Comparison of ENCODE assay signal across 12 mouse cellular contexts in genomic region chr3:51361066-51361465, GRCm38 (mm10). TPM values are rescaled to one million over a fixed set of nuclear protein-coding genes. Genes with fewer than 3 reads are reported as not detected.
DNase-seq lines count a peak whose midpoint lies in the region; ATAC-seq and TF ChIP-seq lines count a peak whose summit lies in the region.
"Had no signal": no experiment of that assay in that cellular context is flagged by ENCODE, and none has a peak within 500 bp of the region (broad histone marks: within the 10 kb centered on the region; RNA-seq: fewer than 3 reads in every experiment).

No protein-coding gene starts in this region.

- TF ChIP-seq CTCF in kidney, adult 2 months (conservative IDR thresholded peaks at IDR 0.05; ENCODE audit: insufficient read depth, insufficient read length, low read depth, low read length): no peak

- no peaks in the 10 kb centered on the region for H3K36me3 ChIP-seq in kidney, embryonic 16.5 days (ENCODE audit: insufficient read depth, low read length)
- H3K36me3 ChIP-seq in kidney, adult 2 months (ENCODE audit: control insufficient read depth, insufficient read depth, low read length): no peaks in the 10 kb centered on the region
- no peaks in the 10 kb centered on the region for H3K36me3 ChIP-seq in liver, embryonic 12.5 days
- H3K36me3 ChIP-seq: hindbrain, embryonic 12.5 days had no signal

- no peak overlapping the region for H3K9ac ChIP-seq in kidney, embryonic 16.5 days (replicated peaks; ENCODE audit: low read length)
- no peak overlapping the region for H3K9ac ChIP-seq in liver, embryonic 12.5 days
- H3K9ac ChIP-seq: forebrain, postnatal 0 days; hindbrain, embryonic 12.5 days had no signal

- 18% methylated on average over 9 of the region's 9 CpGs for WGBS in kidney, embryonic 16.5 days
- WGBS in kidney, adult 2 months: 42% methylated on average over 9 of the region's 9 CpGs
- WGBS in liver, embryonic 12.5 days (ENCODE audit: insufficient replicate concordance): 41% methylated on average over 9 of the region's 9 CpGs

- H3K27me3 ChIP-seq in kidney, embryonic 16.5 days (ENCODE audit: insufficient read depth, low read length): 0 out of 2 replicates have a peak, but pooled peaks cover 3% of the 10 kb centered on the region
- no peaks in the 10 kb centered on the region for H3K27me3 ChIP-seq in kidney, adult 2 months (replicated peaks; ENCODE audit: control insufficient read depth, insufficient read depth, low read length)
- 0 out of 2 replicates have a peak, but pooled peaks cover 6% of the 10 kb centered on the region for H3K27me3 ChIP-seq in liver, embryonic 12.5 days (replicated peaks)

- H3K27ac ChIP-seq in kidney, embryonic 16.5 days (ENCODE audit: low read length): no peak overlapping the region
- no peak overlapping the region for H3K27ac ChIP-seq in kidney, adult 2 months (ENCODE audit: insufficient read depth, low read depth, low read length)
- no peak overlapping the region; the same call in 1 of the 2 replicates for H3K27ac ChIP-seq in liver, embryonic 12.5 days
- H3K27ac ChIP-seq: hindbrain, embryonic 12.5 days; macrophage had no signal

- TF ChIP-seq POLR2A in kidney, adult 2 months (IDR thresholded peaks at IDR 0.05; ENCODE audit: low read depth, low read length): no peak

- peak overlapping the region; percentile 12 for H3K4me2 ChIP-seq in kidney, embryonic 16.5 days (replicated peaks; ENCODE audit: low read depth, low read length)
- peak overlapping the region; percentile 38 for H3K4me2 ChIP-seq in liver, embryonic 12.5 days
- H3K4me2 ChIP-seq: hindbrain, embryonic 12.5 days had no signal

- peaks cover 21% of the 10 kb centered on the region for H3K4me1 ChIP-seq in kidney, embryonic 16.5 days (ENCODE audit: insufficient read depth, low read length)
- no peaks in the 10 kb centered on the region; the same call in none of the 2 replicates for H3K4me1 ChIP-seq in kidney, adult 2 months (ENCODE audit: control insufficient read depth, insufficient read depth, low read length)
- H3K4me1 ChIP-seq in liver, embryonic 12.5 days: peaks cover 63% of the 10 kb centered on the region

- no peak overlapping the region for H3K4me3 ChIP-seq in kidney, embryonic 16.5 days (ENCODE audit: low read length)
- no peak overlapping the region for H3K4me3 ChIP-seq in kidney, adult 2 months (ENCODE audit: insufficient read depth, low read depth, low read length)
- H3K4me3 ChIP-seq in liver, embryonic 12.5 days: no peak overlapping the region
- H3K4me3 ChIP-seq: hindbrain, embryonic 12.5 days had no signal

- no peaks in the 10 kb centered on the region for H3K9me3 ChIP-seq in kidney, embryonic 16.5 days (ENCODE audit: low read length)
- H3K9me3 ChIP-seq in liver, embryonic 12.5 days (replicated peaks): no peaks in the 10 kb centered on the region
- H3K9me3 ChIP-seq: hindbrain, embryonic 12.5 days had no signal

- DNase-seq in kidney, adult 2 months: no peak
- DNase-seq in MEL-GATA-1-ER (ENCODE audit: extremely low read depth, low read depth): peak; percentile 81
- peak; percentile 50 for DNase-seq in embryo, embryonic 11 days
- no peak for DNase-seq in frontal cortex, postnatal 36 days (ENCODE audit: low spot score in 2 of 2)
- DNase-seq: forebrain, postnatal 0 days; thymus, postnatal 14 days had no signal

- 0 out of 2 replicates have a peak, but pooled peaks have one; percentile 9 for ATAC-seq in kidney, embryonic 16.5 days (ENCODE audit: low FRiP score, low TSS enrichment)
- peak; percentile 28; the same call in 1 of the 2 replicates for ATAC-seq in liver, embryonic 12.5 days
- ATAC-seq in erythroblast, adult 5-6 weeks (replicated peaks; ENCODE audit: low FRiP score, poor library complexity, severe bottlenecking): no peak
- ATAC-seq: forebrain, postnatal 0 days had no signal

RNA-seq across cellular contexts. Expression of gene Elf2, which starts 20.6 kb away (rescaled TPM):
- polyA plus RNA-seq in kidney, embryonic 16.5 days (2015; fragmentation: Nextera tagmentation; extraction: Ambion mirVana): 62.9 and 64.4 TPM in 2 replicates
- 23.5 and 28.1 TPM in 2 replicates for polyA plus RNA-seq in kidney, adult 2 months (2012; rRNA removed)
- polyA plus RNA-seq in liver, embryonic 12.5 days (2016; fragmentation: Nextera tagmentation; extraction: Ambion mirVana): 21.8 and 24.6 TPM in 2 replicates
- total RNA-seq in erythroblast, adult 5-6 weeks (2015; ENCODE audit: low replicate concordance): 20.9 and 24.0 TPM in 2 replicates
- total RNA-seq in erythroblast, adult 5-6 weeks (2017; ENCODE audit: low replicate concordance): 65.4 and 81.5 TPM in 2 replicates

RNA-seq across cellular contexts. Expression of gene Mgarp, which starts 35.5 kb away (rescaled TPM):
- polyA plus RNA-seq in kidney, embryonic 16.5 days (2015; fragmentation: Nextera tagmentation; extraction: Ambion mirVana): 7.3 and 10.5 TPM in 2 replicates
- polyA plus RNA-seq in kidney, adult 2 months (2012; rRNA removed): 0.80 TPM in 1 of 2 replicates, not detected in the other
- polyA plus RNA-seq in liver, embryonic 12.5 days (2016; fragmentation: Nextera tagmentation; extraction: Ambion mirVana): 1.3 and 1.7 TPM in 2 replicates
- total RNA-seq in erythroblast, adult 5-6 weeks (2015; ENCODE audit: low replicate concordance): not detected in 2 replicates
- total RNA-seq in erythroblast, adult 5-6 weeks (2017; ENCODE audit: low replicate concordance): 0.56 TPM in 1 of 2 replicates, not detected in the other
- total RNA-seq: common myeloid progenitor, adult 5-6 weeks had no signal
- polyA plus RNA-seq: macrophage had no signal

RNA-seq across cellular contexts. Expression of gene Ndufc1, which starts 47.7 kb away (rescaled TPM):
- 672 and 707 TPM in 2 replicates for polyA plus RNA-seq in kidney, embryonic 16.5 days (2015; fragmentation: Nextera tagmentation; extraction: Ambion mirVana)
- polyA plus RNA-seq in kidney, adult 2 months (2012; rRNA removed): 368 and 461 TPM in 2 replicates
- polyA plus RNA-seq in liver, embryonic 12.5 days (2016; fragmentation: Nextera tagmentation; extraction: Ambion mirVana): 539 and 560 TPM in 2 replicates
- 27.4 and 43.2 TPM in 2 replicates for total RNA-seq in erythroblast, adult 5-6 weeks (2015; ENCODE audit: low replicate concordance)
- total RNA-seq in erythroblast, adult 5-6 weeks (2017; ENCODE audit: low replicate concordance): 2.5 and 23.8 TPM in 2 replicates

RNA-seq across cellular contexts. Expression of gene Naa15, which starts 53.9 kb away (rescaled TPM):
- polyA plus RNA-seq in kidney, embryonic 16.5 days (2015; fragmentation: Nextera tagmentation; extraction: Ambion mirVana): 37.7 and 40.9 TPM in 2 replicates
- polyA plus RNA-seq in kidney, adult 2 months (2012; rRNA removed): 2.3 and 3.5 TPM in 2 replicates
- 41.9 and 49.9 TPM in 2 replicates for polyA plus RNA-seq in liver, embryonic 12.5 days (2016; fragmentation: Nextera tagmentation; extraction: Ambion mirVana)
- total RNA-seq in erythroblast, adult 5-6 weeks (2015; ENCODE audit: low replicate concordance): 27.2 and 38.0 TPM in 2 replicates
- total RNA-seq in erythroblast, adult 5-6 weeks (2017; ENCODE audit: low replicate concordance): 42.0 and 49.9 TPM in 2 replicates

Comparison
In these comparisons a context has a peak if more than half of its experiments do, and no peak if none do; other contexts are left out.
1. DNase-seq: peak in MEL-GATA-1-ER (single experiment) and embryo, embryonic 11 days (single experiment); none in kidney, adult 2 months (single experiment) and frontal cortex, postnatal 36 days (0 of 2).